Mouse (Mus musculus) heart, embryonic 15.5 days (tissue): ENCODE data around the gene Prkacb. TPM values are rescaled to one million over a fixed set of nuclear protein-coding genes. Genes with fewer than 3 reads are reported as not detected.

ENCODE experiments used
- ATAC-seq: fragments of 200-750 bp; cut with Nextera tagmentation; replicated peaks from 2 replicates; pipeline ENCODE4 v1.8.0; 2017; ENCODE audit warnings: low read depth, moderate TSS enrichment; ENCODE audit not compliant: insufficient number of reproducible peaks, insufficient read depth, low FRiP score
- H3K27ac ChIP-seq: fragments of 300-500 bp; sonication (generic); 2 replicates; pipeline ENCODE4 v1.5.1; 2015; ENCODE audit warnings: mild to moderate bottlenecking, inconsistent platforms
- H3K27me3 ChIP-seq: fragments of 300-500 bp; sonication (generic); 2 replicates; pipeline ENCODE4 v1.6.1; 2015; ENCODE audit warnings: inconsistent platforms
- H3K36me3 ChIP-seq: fragments of 300-500 bp; sonication (generic); 2 replicates; pipeline ENCODE4 v1.6.1; 2015; ENCODE audit warnings: mild to moderate bottlenecking, inconsistent platforms
- H3K4me1 ChIP-seq: fragments of 300-500 bp; sonication (generic); replicated peaks from 2 replicates; pipeline ENCODE4 v1.6.1; 2015; ENCODE audit warnings: inconsistent platforms
- H3K4me2 ChIP-seq: fragments of 300-500 bp; sonication (generic); 2 replicates; pipeline ENCODE4 v1.6.1; 2015; ENCODE audit warnings: inconsistent platforms, mild to moderate bottlenecking, moderate library complexity
- H3K4me3 ChIP-seq: fragments of 300-500 bp; sonication (generic); 2 replicates; pipeline ENCODE4 v1.5.1; 2015; ENCODE audit warnings: mild to moderate bottlenecking, inconsistent platforms
- H3K9ac ChIP-seq: fragments of 300-500 bp; sonication (generic); 2 replicates; pipeline ENCODE4 v1.6.1; 2015; ENCODE audit warnings: mild to moderate bottlenecking, inconsistent platforms
- H3K9me3 ChIP-seq: fragments of 300-500 bp; sonication (generic); replicated peaks from 2 replicates; pipeline ENCODE4 v1.6.1; 2016; ENCODE audit warnings: inconsistent platforms
- WGBS: fragments of 180-500 bp; shearing (Covaris S2); methylation state at CpG from one replicate; pipeline ENCODE4 v1.1.7; 2015; ENCODE audit warnings: mixed read lengths; 5-methylcytosine and 5-hydroxymethylcytosine counted together
- polyA plus RNA-seq: library from polyadenylated mRNA; unstranded; fragments of >200 nt; fragmentation: Nextera tagmentation; extraction: Ambion mirVana; gene quantifications from 2 replicates; pipeline ENCODE4 v1.2.1, GENCODE M21; 2015

The Prkacb gene
- 46.8 and 52.7 TPM in 2 replicates for polyA plus RNA-seq

DNA sequence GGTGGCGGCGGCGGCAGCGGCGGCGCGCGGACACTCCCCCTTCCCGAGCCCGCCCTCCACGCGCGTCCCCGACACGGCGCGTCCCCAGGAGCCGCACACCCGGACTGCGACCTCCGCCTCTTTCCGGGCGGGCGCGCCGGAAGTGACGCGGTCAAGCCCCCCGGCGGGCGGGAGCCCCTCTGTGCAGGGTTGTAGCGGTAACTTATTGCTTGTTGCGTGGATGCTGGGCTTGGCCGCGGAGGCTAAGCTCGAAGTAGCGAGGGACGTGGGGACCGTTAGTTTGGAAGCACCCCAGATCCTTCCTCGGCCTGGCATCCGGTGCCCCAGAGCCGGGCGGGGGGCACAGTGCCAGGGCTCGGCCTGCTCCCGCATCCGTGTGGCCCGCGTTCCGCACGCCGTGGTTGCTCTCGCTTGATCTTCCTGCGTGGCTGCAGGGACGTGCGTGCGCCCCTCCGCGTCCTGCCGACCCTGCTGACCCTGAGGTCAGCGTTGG is at the start of gene Prkacb:
TSS of gene Prkacb (minus strand) at position 90 of the 493 bp plus-strand sequence.
- Histone ChIP-seq H3K9ac (peak within 1 kb of the TSS; percentile 91), H3K9me3 (no peaks in the 10 kb centered on the region), H3K4me3 (peak within 1 kb of the TSS; percentile 91), H3K4me1 (peaks cover 3% of the 10 kb centered on the region; the same call in 1 of the 2 replicates), H3K27me3 (no peaks in the 10 kb centered on the region), H3K27ac (peak within 1 kb of the TSS; percentile 93), H3K4me2 (peak within 1 kb of the TSS; percentile 68), H3K36me3 (no peaks in the 10 kb centered on the region)
- under 1% methylated on average over 57 of the region's 60 CpGs for WGBS
- ATAC-seq, result peak; percentile 96

DNA sequence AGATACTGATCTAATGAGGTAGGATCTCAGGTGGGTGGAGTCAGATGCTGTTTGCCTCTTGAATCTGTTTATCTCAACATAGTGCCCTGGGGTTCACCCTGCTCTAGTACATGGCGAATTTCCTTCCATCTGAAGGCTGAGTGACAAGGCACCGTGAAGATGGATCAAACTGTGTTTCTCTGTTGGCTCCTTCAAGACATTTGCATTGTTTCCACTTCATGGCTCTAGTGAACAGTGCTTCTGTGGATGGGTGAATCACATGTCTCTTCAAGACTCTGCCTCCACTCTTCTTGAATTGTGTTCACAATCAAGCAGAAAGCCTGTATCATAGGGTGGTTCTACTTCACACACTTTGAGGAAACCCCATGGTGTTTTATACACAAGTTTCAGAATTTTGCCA is 47.5 kb upstream of the Prkacb start:
- WGBS, result 82% methylated on average over 2 of the region's 2 CpGs

DNA sequence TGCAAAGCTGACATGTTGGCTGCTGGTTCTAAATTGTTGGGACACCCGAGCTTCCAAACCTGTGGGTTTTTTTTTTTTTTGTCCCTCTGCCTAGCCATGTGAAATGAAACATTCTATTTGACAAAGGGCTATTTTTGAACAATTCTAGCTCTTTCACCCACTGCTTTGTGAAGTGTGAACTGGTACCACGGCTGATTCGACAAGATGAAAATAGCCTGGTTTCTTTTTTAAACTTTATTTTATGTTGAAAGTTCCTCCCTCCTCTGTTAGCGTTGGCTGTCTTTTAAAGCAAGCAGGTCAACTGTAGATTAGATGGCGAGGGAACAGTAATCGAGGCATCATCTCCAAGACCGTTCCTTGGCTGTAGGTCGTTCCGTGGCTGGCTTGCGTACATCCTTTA is 44.6 kb upstream of the Prkacb start:
- no peak for ATAC-seq

More for the DNA sequence above, 47.5 kb upstream of the Prkacb start:
- ATAC-seq, result no peak
- H3K4me2 ChIP-seq, result no peak overlapping the region
- H3K36me3 ChIP-seq, result no peaks in the 10 kb centered on the region
- H3K4me3 ChIP-seq, result no peak overlapping the region
- H3K27me3 ChIP-seq, result no peaks in the 10 kb centered on the region
- no peak overlapping the region for H3K27ac ChIP-seq
- H3K9ac ChIP-seq, result no peak overlapping the region
- H3K4me1 ChIP-seq, result no peaks in the 10 kb centered on the region
- no peaks in the 10 kb centered on the region for H3K9me3 ChIP-seq

DNA sequence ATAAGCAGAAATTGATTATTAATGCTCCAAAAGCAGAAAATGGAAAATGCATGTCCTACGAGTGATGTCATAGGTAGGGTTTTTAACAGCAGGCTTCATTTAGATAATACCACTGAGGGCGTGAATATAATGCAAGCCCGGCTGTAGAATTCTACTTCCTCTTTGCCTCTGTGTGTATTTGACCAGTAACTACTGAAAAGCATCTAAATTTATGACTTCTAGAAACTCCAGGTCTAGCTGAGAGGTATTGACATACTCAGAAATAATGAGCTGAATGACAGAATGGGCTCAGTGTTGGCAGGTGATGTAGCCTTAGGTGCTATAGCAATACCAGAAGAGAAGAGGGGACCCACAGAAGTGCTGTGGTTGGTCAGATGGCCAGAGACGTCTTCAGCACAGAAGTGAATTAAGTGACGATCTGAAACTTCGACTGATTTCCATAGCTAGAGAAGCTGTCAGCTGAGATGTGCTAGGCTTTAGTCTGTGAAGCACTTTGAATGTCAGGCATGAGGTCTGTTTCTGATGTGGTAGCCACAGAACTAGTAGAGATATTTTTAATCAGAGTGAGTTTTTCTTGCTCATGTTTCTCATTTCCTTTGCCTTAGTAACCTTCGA is 41.8 kb upstream of the Prkacb start:
- Histone ChIP-seq H3K27me3 (0 out of 2 replicates have a peak, but pooled peaks cover 3% of the 10 kb centered on the region), H3K4me1 (peaks cover 8% of the 10 kb centered on the region; the same call in 1 of the 2 replicates), H3K27ac (no peak overlapping the region), H3K36me3 (no peaks in the 10 kb centered on the region), H3K4me2 (no peak overlapping the region), H3K4me3 (no peak overlapping the region), H3K9me3 (no peaks in the 10 kb centered on the region), H3K9ac (no peak overlapping the region)
- no peak for ATAC-seq
- WGBS, result 63% methylated on average over 7 of the region's 7 CpGs

More for the DNA sequence above, 44.6 kb upstream of the Prkacb start:
- 82% methylated on average over 10 of the region's 10 CpGs for WGBS
- no peaks in the 10 kb centered on the region for H3K36me3 ChIP-seq
- H3K4me2 ChIP-seq, result no peak overlapping the region
- H3K27ac ChIP-seq, result no peak overlapping the region
- H3K4me1 ChIP-seq, result 0 out of 2 replicates have a peak, but pooled peaks cover 3% of the 10 kb centered on the region
- 0 out of 2 replicates have a peak, but pooled peaks cover 3% of the 10 kb centered on the region for H3K27me3 ChIP-seq
- H3K4me3 ChIP-seq, result no peak overlapping the region
- no peak overlapping the region for H3K9ac ChIP-seq
- no peaks in the 10 kb centered on the region for H3K9me3 ChIP-seq

DNA sequence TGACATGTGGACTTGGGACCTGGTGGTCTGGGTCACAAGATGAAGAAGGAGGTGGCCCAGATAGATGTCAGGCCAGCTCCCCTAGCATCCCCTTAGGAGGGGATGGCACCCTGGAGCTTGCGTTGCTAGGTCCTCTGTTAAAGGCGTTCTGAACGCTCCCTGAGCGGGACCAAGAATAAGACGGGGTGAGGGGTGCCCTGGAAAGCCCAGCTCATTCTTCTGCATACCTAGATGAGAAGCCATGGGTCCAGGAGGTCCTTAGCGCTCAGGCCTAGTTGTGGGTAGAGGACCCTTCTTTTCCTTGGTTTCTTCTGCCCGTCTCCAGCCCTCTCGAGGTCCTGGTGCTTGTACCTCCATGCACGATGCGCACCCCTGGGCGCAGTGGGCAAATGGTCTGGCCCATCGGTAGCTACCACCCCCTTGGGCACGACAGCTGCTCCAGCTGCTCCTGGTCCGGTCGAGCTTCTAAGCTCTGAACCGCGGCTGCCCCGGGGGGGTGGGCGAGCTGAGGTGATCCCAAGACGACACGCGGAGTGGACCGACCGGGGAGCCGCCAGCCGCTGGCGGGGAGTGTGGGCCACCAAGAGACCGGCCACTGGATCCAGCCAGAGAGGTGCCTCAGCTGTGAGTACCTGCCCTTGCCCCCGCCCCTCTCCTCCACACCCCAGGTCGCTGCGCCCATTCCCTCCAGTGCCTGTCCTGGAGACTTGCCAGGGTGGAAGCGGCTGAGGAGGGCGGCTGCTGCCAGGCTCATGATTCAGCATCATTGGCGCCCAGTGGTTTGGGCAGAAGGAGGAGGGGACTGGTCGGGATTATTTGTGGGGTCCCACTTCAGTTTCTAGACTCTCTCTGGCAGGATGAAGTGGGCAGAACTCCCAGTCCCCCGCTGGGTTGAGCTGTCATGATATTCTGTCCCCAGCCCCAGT is 39.4 kb upstream of the Prkacb start, which contains the start of gene Ttll7:
TSS of gene Ttll7 (plus strand) at position 402 of the 926 bp plus-strand sequence.
- H3K36me3 ChIP-seq, result no peaks in the 10 kb centered on the region
- ATAC-seq, result peak; percentile 92
- under 1% methylated on average over 36 of the region's 36 CpGs for WGBS
- 0 out of 2 replicates have a peak, but pooled peaks cover 3% of the 10 kb centered on the region for H3K27me3 ChIP-seq
- H3K4me3 ChIP-seq, result peak within 1 kb of the TSS; percentile 72
- H3K27ac ChIP-seq, result peak within 1 kb of the TSS; percentile 48; the same call in 1 of the 2 replicates
- peak within 1 kb of the TSS; percentile 57 for H3K9ac ChIP-seq
- H3K9me3 ChIP-seq, result no peaks in the 10 kb centered on the region
- H3K4me1 ChIP-seq, result peaks cover 8% of the 10 kb centered on the region; the same call in 1 of the 2 replicates
- peak within 1 kb of the TSS; percentile 92 for H3K4me2 ChIP-seq

DNA sequence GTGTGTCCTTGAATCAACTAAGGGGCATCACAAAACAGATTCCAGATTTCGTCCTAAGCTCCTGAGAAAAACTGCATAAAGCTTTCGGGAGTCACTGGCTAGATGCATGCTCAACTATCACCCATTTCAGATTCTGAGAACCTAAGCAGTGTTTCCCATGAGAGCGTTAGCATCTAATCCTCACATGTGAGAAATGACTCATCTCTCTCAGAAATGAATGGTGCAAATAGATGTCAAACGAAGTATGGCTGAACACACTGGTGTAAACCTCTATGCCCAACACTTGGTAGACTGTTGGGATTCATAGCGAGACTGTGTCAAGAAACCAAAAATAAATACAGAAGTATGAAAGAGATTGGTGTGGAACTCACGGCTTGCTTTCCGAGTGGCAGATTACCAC is 36.6 kb upstream of the Prkacb start:
- Histone ChIP-seq H3K36me3 (no peaks in the 10 kb centered on the region), H3K4me3 (no peak overlapping the region), H3K27me3 (0 out of 2 replicates have a peak, but pooled peaks cover 3% of the 10 kb centered on the region), H3K9ac (no peak overlapping the region), H3K27ac (no peak overlapping the region), H3K4me1 (peaks cover 8% of the 10 kb centered on the region; the same call in 1 of the 2 replicates), H3K9me3 (no peaks in the 10 kb centered on the region), H3K4me2 (no peak overlapping the region)
- 84% methylated on average over 7 of the region's 7 CpGs for WGBS
- no peak for ATAC-seq

DNA sequence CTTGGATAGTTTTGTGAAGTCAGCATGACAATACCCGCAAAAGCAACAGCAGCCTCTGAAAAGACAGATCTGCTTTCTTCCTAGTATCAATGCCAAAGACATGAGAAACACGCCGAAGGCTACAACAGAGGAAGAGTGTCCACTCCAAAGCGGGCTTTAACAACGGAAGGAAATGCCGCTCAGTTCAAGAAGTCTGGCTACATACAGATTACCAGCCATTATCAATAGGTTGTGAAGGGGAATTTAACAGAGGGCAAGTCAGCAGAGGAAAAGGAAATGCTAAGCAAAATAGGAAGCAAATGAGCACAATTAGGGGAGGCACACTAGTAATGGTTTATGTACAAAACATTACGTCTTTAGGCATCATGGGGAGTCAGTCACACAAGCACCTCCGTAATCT is 35.3 kb upstream of the Prkacb start:
- no peak for ATAC-seq
- WGBS, result 68% methylated on average over 8 of the region's 8 CpGs
- no peak overlapping the region for H3K4me3 ChIP-seq
- H3K27me3 ChIP-seq, result no peaks in the 10 kb centered on the region
- H3K9ac ChIP-seq, result no peak overlapping the region
- no peak overlapping the region for H3K27ac ChIP-seq
- no peak overlapping the region for H3K4me2 ChIP-seq
- no peaks in the 10 kb centered on the region for H3K36me3 ChIP-seq
- H3K9me3 ChIP-seq, result no peaks in the 10 kb centered on the region
- H3K4me1 ChIP-seq, result peaks cover 8% of the 10 kb centered on the region; the same call in 1 of the 2 replicates

DNA sequence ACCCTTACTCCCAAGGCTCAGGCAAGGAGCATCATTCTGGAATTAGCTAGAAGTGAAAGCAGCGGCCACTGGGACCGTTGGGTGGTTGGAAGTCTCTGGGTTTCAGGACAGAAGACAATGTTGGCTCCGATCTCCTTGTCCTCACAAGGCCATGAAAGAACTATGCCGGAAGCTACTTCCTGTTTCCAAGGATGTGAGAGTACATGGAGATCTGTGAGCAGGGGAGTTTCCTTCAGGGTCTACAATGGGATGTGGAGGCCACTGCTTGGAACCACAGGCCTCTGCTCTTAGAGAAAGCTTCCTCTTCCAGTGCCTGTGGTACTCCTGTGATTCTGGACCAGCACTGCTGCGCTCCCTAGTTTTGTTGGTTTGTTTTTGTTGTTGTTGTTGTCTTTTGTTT is 33.4 kb upstream of the Prkacb start:
- Histone ChIP-seq H3K4me1 (no peaks in the 10 kb centered on the region), H3K27ac (no peak overlapping the region), H3K4me3 (no peak overlapping the region), H3K36me3 (no peaks in the 10 kb centered on the region), H3K27me3 (no peaks in the 10 kb centered on the region; the same call in 1 of the 2 replicates), H3K9ac (no peak overlapping the region), H3K9me3 (no peaks in the 10 kb centered on the region), H3K4me2 (no peak overlapping the region)
- WGBS, result 77% methylated on average over 5 of the region's 5 CpGs
- ATAC-seq, result no peak

DNA sequence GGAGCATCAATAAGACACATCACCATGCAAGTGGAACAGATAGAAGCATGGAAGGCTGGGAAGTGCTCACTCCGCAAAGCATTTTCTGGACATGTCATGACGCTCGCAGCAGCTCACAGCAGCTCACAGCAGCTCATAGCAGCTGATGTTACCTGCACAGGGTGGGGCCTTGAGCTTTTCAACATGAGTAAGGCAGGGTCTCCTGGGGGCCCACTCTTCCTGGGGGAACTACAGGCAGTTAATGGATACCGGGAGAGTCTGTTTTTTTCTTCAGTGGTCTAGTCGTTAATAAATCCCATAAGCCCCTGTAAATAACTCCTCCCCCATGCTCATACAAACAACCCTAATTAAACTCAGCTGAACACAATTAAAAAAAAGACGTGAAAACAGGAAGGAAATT is 30.7 kb upstream of the Prkacb start:
- no peaks in the 10 kb centered on the region for H3K36me3 ChIP-seq
- H3K9ac ChIP-seq, result no peak overlapping the region
- ATAC-seq, result no peak
- H3K4me1 ChIP-seq, result no peaks in the 10 kb centered on the region
- no peak overlapping the region for H3K4me2 ChIP-seq
- no peaks in the 10 kb centered on the region for H3K9me3 ChIP-seq
- H3K27ac ChIP-seq, result no peak overlapping the region
- H3K27me3 ChIP-seq, result no peaks in the 10 kb centered on the region; the same call in 1 of the 2 replicates
- H3K4me3 ChIP-seq, result no peak overlapping the region
- WGBS, result 70% methylated on average over 6 of the region's 6 CpGs

DNA sequence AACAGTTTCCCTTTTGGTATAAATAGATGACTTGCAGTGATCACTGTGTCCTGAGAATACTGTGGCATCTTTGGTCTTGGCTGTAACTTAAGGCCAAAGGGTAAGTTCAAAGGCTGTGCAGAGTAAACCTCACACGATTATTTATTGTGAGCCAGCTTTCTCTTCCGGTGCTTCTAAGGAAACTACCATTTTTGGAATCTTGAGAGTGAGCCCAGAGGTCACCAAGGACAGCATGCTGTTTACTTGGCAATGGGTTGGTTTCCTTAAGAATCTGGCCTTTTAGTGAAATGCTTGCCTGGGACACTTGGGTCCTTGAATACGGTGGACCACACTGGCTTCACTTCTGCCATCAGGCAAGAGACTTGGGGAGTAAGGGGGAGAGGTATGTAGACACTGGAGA is 30.0 kb upstream of the Prkacb start:
- no peak for ATAC-seq
- Histone ChIP-seq H3K9ac (no peak overlapping the region), H3K4me2 (no peak overlapping the region), H3K27ac (no peak overlapping the region), H3K4me1 (no peaks in the 10 kb centered on the region), H3K4me3 (no peak overlapping the region), H3K27me3 (no peaks in the 10 kb centered on the region; the same call in 1 of the 2 replicates), H3K9me3 (no peaks in the 10 kb centered on the region), H3K36me3 (no peaks in the 10 kb centered on the region)
- WGBS, result 59% methylated on average over 3 of the region's 3 CpGs

DNA sequence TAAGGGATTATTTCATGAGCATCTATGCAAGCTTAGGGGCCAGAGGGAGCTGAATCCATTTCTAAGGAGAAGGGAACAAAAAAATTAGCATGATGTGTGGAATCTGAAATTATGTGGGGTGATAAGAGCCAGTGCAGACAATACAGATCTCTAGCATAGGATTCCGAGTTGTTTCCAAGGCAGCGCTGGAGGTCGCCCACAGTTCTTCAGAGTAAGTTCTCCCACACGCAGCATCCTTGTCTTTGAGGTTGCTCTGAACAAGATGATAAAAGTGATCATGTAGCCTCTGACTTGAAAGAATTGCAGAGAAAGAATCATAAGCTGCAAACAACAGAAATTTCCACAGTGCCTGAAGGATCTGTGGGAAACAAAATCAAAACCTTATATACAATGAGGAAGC is 7.9 kb upstream of the Prkacb start:
- Histone ChIP-seq H3K4me3 (no peak overlapping the region), H3K27ac (no peak overlapping the region), H3K27me3 (no peaks in the 10 kb centered on the region), H3K9me3 (no peaks in the 10 kb centered on the region), H3K36me3 (no peaks in the 10 kb centered on the region), H3K4me1 (no peaks in the 10 kb centered on the region), H3K4me2 (no peak overlapping the region), H3K9ac (no peak overlapping the region)
- WGBS, result 83% methylated on average over 4 of the region's 4 CpGs
- no peak for ATAC-seq
